Mouse (Mus musculus): ENCODE measurements around the gene Pou5f1.
"Not testable (repeated sequence)": the region's sequence is repeated elsewhere in the genome, so short reads cannot be mapped to it uniquely, and the experiment has no call there.

Gene Pou5f1

DNA sequence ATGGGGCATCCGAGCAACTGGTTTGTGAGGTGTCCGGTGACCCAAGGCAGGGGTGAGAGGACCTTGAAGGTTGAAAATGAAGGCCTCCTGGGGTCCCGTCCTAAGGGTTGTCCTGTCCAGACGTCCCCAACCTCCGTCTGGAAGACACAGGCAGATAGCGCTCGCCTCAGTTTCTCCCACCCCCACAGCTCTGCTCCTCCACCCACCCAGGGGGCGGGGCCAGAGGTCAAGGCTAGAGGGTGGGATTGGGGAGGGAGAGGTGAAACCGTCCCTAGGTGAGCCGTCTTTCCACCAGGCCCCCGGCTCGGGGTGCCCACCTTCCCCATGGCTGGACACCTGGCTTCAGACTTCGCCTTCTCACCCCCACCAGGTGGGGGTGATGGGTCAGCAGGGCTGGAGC, at the start of gene Pou5f1:
Pou5f1 (plus strand) TSS at position 243 of the 400 bp plus-strand sequence.
- DNase-seq (ENCODE audit: inconsistent age in 2 of 2, low spot score in 1 of 2) = peak in 1 of 2 experiments; percentile 13

GRCm38 (mm10) chr17:35458247-35458646, 47.6 kb upstream of the Pou5f1 start:
- not testable (repeated sequence) for DNase-seq (ENCODE audit: inconsistent age in 2 of 2, low spot score in 1 of 2)

- not testable (repeated sequence) for DNase-seq (ENCODE audit: inconsistent age in 2 of 2, low spot score in 1 of 2)
Observed at GRCm38 (mm10) chr17:35460513-35461341, 45.1 kb upstream of the Pou5f1 start.

DNA sequence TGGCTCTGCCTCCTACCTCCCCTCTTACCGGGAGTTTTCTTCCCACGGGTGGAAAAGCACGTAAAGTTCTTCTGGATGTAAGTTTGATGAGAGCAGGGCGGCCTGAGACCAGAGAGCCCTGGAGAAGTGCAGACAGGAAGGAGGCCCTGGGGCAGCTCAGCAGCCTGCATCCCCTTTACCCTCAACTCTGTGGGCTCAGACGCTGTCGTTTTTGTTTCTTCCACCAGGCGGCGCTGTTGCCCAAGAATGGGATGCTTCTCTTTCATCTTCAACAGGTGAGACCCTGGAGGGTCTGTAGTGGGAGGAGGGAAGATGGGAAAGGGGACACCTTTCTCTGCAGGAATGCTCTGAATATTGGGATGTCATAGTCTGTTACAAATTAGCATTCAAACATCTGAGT, 40.2 kb upstream of the Pou5f1 start:
- peak in 1 of 2 experiments; percentile 53 for DNase-seq (ENCODE audit: inconsistent age in 2 of 2, low spot score in 1 of 2)

DNA sequence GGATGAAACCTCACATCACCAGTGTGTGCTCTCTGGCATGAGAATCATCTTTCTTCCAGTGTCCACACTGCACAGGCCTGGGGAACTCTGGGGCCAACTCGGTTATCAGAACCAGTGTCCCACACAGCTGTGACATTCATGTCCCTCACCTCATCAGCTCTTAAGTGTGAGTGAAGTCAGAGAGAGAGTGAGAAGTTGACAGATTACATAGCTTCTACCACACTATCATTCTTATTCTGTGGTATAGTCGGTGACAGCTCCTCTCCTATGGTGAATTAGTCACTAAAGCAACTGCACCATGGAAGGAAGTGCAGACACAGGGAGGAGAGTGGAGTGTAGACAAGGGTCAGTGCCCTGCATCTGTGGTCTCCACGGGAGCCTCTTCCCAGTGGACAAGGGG, 36.9 kb upstream of the Pou5f1 start:
- DNase-seq (ENCODE audit: inconsistent age in 2 of 2, low spot score in 1 of 2) = not testable (repeated sequence)

GRCm38 (mm10) chr17:35469842-35470751, 35.7 kb upstream of the Pou5f1 start, which contains the start of gene H2-Q10:
Gene H2-Q10 (plus strand): TSS chr17:35470089.
- peak in 1 of 2 experiments; percentile 24 for DNase-seq (ENCODE audit: inconsistent age in 2 of 2, low spot score in 1 of 2)

DNA sequence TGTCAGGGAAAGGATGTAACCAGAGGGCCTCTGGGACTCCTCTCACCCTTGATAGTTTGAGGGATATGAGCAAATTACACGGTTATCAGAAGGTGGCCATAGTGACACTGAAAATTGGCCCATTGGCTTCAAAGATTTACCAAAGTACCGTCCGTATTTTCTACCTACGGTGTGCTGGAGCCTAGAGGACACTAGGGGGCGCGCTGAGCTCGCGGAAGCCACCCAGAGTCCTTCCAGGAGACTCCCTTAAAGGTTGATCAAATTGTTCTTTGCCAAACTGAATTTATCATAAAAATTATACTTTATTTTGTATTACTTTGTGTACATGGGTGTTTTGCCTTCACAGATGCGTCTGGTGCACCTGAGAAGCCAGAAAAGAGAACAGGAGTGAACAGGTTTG, 21.8 kb upstream of the Pou5f1 start:
- DNase-seq (ENCODE audit: inconsistent age in 2 of 2, low spot score in 1 of 2) = peak; percentile 45 to 85

DNA sequence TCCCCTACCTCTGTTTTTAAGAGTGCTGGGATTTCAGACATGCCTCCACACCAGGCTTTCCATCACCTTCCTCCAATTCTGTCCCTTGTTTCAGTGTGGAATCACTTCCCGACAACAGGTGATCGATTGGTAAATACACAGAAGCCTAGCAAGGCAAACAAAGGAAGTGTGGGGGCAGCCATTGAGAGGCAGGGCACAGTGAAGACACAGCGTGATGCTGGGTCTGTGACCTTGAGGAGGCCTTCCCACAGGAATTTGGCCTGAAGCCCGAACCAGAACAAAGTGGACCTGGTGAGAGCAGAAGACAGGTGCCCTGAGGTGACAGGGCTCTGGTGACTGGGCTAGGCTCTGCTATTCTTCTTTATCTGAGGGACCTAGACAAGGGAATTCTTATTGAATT, 20.1 kb upstream of the Pou5f1 start:
- no peak for DNase-seq (ENCODE audit: inconsistent age in 2 of 2, low spot score in 1 of 2)

GRCm38 (mm10) chr17:35486726-35487125, 19.1 kb upstream of the Pou5f1 start:
- no peak for DNase-seq (ENCODE audit: inconsistent age in 2 of 2, low spot score in 1 of 2)

- no peak for DNase-seq (ENCODE audit: inconsistent age in 2 of 2, low spot score in 1 of 2)
Observed at GRCm38 (mm10) chr17:35488041-35488440, 17.8 kb upstream of the Pou5f1 start.

GRCm38 (mm10) chr17:35490320-35490719, 15.5 kb upstream of the Pou5f1 start:
- DNase-seq (ENCODE audit: inconsistent age in 2 of 2, low spot score in 1 of 2) = no peak

DNA sequence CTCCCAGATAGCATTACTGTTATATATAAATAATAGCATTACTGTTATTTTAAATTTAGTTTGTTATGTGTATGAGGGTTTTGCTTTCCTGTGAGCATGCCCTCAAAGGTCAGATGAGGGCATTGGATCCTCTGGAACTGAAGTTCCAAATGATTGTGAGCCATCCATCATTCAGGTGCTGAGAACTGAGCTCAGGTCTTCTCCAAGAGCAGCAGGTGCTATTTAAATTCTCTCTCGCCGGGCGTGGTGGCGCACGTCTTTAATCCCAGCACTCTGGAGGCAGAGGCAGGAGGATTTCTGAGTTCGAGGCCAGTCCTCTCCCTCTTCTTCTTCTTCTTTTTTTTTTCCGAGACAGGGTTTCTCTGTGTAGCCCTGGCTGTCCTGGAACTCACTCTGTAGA, 8.7 kb upstream of the Pou5f1 start:
- DNase-seq (ENCODE audit: inconsistent age in 2 of 2, low spot score in 1 of 2) = no peak

- DNase-seq (ENCODE audit: inconsistent age in 2 of 2, low spot score in 1 of 2) = no peak
Observed at GRCm38 (mm10) chr17:35502226-35502625, 3.6 kb upstream of the Pou5f1 start.

DNA sequence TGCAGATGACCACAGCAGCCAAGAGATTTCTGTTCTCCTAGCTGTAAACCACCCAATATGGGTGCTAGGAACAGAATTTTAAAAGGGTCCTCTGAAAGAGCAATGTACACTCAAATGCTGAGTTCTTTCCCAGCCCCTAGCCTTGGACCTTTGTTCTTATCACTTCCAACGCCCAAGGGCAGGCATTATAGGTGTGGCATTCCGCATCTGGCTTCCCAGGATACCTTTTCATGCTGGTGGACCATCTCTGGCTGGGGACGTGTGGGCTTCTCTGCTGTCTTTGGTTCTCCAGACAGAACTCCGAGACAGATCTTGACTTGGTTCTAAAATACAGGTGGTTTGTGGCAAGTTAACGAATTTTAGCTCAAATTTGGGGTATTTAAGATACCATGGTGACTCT, 3.1 kb upstream of the Pou5f1 start:
- DNase-seq (ENCODE audit: inconsistent age in 2 of 2, low spot score in 1 of 2) = no peak

DNA sequence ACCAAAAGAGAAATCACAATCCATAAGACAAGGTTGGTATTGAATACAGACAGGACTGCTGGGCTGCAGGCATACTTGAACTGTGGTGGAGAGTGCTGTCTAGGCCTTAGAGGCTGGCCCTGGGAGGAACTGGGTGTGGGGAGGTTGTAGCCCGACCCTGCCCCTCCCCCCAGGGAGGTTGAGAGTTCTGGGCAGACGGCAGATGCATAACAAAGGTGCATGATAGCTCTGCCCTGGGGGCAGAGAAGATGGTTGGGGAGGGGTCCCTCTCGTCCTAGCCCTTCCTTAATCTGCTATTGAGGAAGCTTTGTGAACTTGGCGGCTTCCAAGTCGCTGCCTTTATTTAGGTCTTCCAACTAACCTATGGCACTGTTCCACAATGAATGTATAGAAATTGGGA, 2.0 kb upstream of the Pou5f1 start:
- DNase-seq (ENCODE audit: inconsistent age in 2 of 2, low spot score in 1 of 2) = peak in 1 of 2 experiments; percentile 15

- DNase-seq (ENCODE audit: inconsistent age in 2 of 2, low spot score in 1 of 2) = no peak
Observed at GRCm38 (mm10) chr17:35504628-35505481, 963 bp upstream of the Pou5f1 start.

DNA sequence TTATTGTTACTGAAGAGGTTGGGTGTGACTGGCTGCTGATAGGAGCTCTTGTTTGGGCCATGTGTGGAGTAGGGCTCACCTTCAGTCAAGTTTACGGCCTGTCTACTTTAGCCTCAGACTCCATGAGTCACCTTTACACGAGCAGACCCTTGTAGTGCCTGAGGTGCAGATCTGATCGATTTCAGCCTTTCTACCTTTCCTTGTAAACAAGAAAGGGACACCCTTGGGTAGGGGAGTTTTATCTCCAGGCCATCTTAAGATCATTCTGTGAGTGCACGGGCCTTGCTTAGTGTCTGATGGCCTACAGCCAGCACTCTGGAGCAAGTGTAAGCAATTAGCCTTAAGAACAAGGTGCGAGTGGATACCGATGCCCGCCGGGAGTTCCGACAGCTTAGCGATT, 1.1 kb downstream of the Pou5f1 start:
- no peak for DNase-seq (ENCODE audit: inconsistent age in 2 of 2, low spot score in 1 of 2)

- peak in 1 of 2 experiments; percentile 14 for DNase-seq (ENCODE audit: inconsistent age in 2 of 2, low spot score in 1 of 2)
Observed at GRCm38 (mm10) chr17:35507556-35508260, 1.9 kb downstream of the Pou5f1 start.

- DNase-seq (ENCODE audit: inconsistent age in 2 of 2, low spot score in 1 of 2) = not testable (repeated sequence)
Observed at GRCm38 (mm10) chr17:35508279-35508678, 2.5 kb downstream of the Pou5f1 start.

DNA sequence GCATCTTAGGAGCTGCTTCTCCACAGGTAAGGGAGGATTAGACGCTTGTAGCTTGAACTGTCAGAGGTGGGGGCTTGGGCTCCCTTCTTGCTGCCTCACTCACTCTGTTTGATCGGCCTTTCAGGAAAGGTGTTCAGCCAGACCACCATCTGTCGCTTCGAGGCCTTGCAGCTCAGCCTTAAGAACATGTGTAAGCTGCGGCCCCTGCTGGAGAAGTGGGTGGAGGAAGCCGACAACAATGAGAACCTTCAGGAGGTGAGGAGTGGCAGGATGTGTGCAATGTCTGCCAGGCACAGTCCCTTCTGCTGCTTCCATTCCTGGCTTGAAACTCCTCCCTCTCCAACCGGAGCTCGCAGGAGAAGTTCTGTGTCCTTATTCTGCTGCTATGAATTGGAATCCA, 3.5 kb downstream of the Pou5f1 start:
- peak in 1 of 2 experiments; percentile 26 for DNase-seq (ENCODE audit: inconsistent age in 2 of 2, low spot score in 1 of 2)

Data from adrenal gland, adult (tissue).